Mouse (Mus musculus): Measurements from ENCODE around the gene Fry. TPM values are rescaled to one million over a fixed set of nuclear protein-coding genes. Genes with fewer than 3 reads are reported as not detected.

The Fry gene
- polyA plus RNA-seq, 1 experiment from 2014 or later: 3.2 TPM

GRCm38 (mm10) chr5:150388623-150389022 is 270.2 kb downstream of the Fry start:
- Histone ChIP-seq H3K9ac (replicated peaks) (no peak overlapping the region), H3K27me3 (ENCODE audit: insufficient read depth, low read length) (no peaks in the 10 kb centered on the region), H3K4me1 (ENCODE audit: insufficient read depth) (no peaks in the 10 kb centered on the region), H3K27ac (ENCODE audit: low read depth) (no peak overlapping the region), H3K4me3 (ENCODE audit: low read depth, low read length) (no peak overlapping the region), H3K4me2 (ENCODE audit: low read depth, low read length) (no peak overlapping the region), H3K36me3 (replicated peaks; ENCODE audit: insufficient read depth, low read length) (peaks cover 9% of the 10 kb centered on the region), H3K9me3 (ENCODE audit: low read length) (0 out of 2 replicates have a peak, but pooled peaks cover under 1% of the 10 kb centered on the region)
- TF ChIP-seq EP300 (IDR thresholded peaks at IDR 0.05; ENCODE audit: low read depth) (no peak), CTCF (IDR thresholded peaks at IDR 0.05; ENCODE audit: low read depth) (no peak)
- no peak for DNase-seq
- no peak for ATAC-seq
- WGBS (ENCODE audit: insufficient replicate concordance): 80% methylated on average over 12 of the region's 12 CpGs

DNA sequence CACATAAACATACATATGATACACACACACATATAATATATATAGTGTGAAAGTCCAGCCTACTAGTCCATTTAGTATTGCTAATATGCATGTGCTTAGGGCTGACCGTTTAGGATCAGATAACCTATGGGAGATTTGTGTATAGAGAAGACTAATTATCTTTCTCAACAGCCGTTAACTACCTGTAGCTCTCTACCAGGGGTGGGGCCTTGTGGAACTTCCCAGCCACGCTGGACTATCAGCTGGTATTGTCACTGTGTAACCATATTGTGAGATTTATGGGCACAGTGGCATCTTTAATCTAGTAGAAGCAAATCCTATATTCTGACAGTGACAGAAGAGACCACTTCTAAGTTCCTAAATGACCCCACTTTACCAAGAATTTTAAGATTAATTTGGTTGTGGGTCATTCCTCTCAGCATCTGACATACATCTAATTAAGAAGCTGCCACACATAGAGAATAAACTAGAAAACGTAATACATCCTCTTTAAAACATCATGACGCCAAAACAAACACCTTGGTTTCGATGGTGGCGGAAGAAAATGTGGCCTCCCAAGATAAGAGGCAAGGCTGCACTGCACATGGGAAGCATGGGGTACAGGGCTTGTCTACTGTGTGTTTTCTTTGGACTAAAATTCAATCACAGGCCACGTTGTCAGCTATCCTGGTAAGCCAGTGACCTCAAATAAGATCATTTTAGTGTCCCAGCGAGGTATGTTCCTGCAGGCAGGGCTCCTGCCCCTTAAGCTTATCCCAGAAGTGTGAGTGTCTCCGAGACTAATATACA is 271.3 kb downstream of the Fry start:
- WGBS (ENCODE audit: insufficient replicate concordance): 41% methylated on average over 10 of the region's 10 CpGs
- Histone ChIP-seq H3K4me3 (ENCODE audit: low read depth, low read length) (no peak overlapping the region), H3K9ac (replicated peaks) (no peak overlapping the region), H3K27ac (ENCODE audit: low read depth) (0 out of 2 replicates have a peak overlapping the region, but pooled peaks have one; percentile 22), H3K4me2 (ENCODE audit: low read depth, low read length) (peak overlapping the region; percentile 18), H3K27me3 (ENCODE audit: insufficient read depth, low read length) (no peaks in the 10 kb centered on the region), H3K36me3 (replicated peaks; ENCODE audit: insufficient read depth, low read length) (peaks cover 16% of the 10 kb centered on the region), H3K9me3 (ENCODE audit: low read length) (peaks cover 8% of the 10 kb centered on the region), H3K4me1 (ENCODE audit: insufficient read depth) (no peaks in the 10 kb centered on the region)
- TF ChIP-seq EP300 (IDR thresholded peaks at IDR 0.05; ENCODE audit: low read depth) (0 out of 2 replicates have a peak, but pooled peaks have one; percentile 25), CTCF (IDR thresholded peaks at IDR 0.05; ENCODE audit: low read depth) (no peak)
- DNase-seq: no peak
- ATAC-seq: peak; percentile 93

DNA sequence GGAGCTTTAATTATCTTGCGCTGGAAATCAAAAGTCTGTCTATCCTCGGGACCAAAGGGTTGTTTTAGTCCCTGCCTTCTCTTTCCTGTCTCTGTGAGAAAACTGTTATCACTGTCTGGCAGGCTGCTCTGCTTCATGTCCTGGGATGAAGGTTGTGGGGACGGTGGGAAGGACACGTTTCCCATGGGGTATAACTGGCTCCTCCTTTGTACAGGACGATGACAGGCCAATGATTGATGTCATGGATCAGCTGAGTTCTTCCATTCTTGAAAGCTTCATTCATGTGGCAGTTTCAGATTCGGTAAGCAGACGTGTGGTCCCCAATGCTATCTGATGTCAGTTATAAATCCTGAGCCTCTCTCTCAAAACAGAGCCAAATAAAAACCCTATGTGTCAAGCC is 272.0 kb downstream of the Fry start:
- no peaks in the 10 kb centered on the region for H3K4me1 ChIP-seq (ENCODE audit: insufficient read depth)

GRCm38 (mm10) chr5:150394645-150395044 is 276.2 kb downstream of the Fry start:
- H3K4me2 ChIP-seq (ENCODE audit: low read depth, low read length): no peak overlapping the region
- H3K36me3 ChIP-seq (replicated peaks; ENCODE audit: insufficient read depth, low read length): peaks cover 16% of the 10 kb centered on the region
- no peak overlapping the region for H3K9ac ChIP-seq (replicated peaks)
- H3K4me3 ChIP-seq (ENCODE audit: low read depth, low read length): no peak overlapping the region
- 97% methylated on average over 6 of the region's 6 CpGs for WGBS (ENCODE audit: insufficient replicate concordance)
- ATAC-seq: no peak
- no peaks in the 10 kb centered on the region for H3K27me3 ChIP-seq (ENCODE audit: insufficient read depth, low read length)
- no peak for TF ChIP-seq EP300 (IDR thresholded peaks at IDR 0.05; ENCODE audit: low read depth)
- peak; percentile 46 for TF ChIP-seq CTCF (IDR thresholded peaks at IDR 0.05; ENCODE audit: low read depth)
- H3K27ac ChIP-seq (ENCODE audit: low read depth): no peak overlapping the region
- peaks cover 9% of the 10 kb centered on the region for H3K9me3 ChIP-seq (ENCODE audit: low read length)
- DNase-seq: no peak
- H3K4me1 ChIP-seq (ENCODE audit: insufficient read depth): no peaks in the 10 kb centered on the region

More for the DNA sequence above, 272.0 kb downstream of the Fry start:
- 37% methylated on average over 7 of the region's 7 CpGs for WGBS (ENCODE audit: insufficient replicate concordance)
- Histone ChIP-seq H3K4me2 (ENCODE audit: low read depth, low read length) (peak overlapping the region; percentile 18), H3K4me3 (ENCODE audit: low read depth, low read length) (no peak overlapping the region), H3K9ac (replicated peaks) (no peak overlapping the region), H3K27me3 (ENCODE audit: insufficient read depth, low read length) (no peaks in the 10 kb centered on the region), H3K36me3 (replicated peaks; ENCODE audit: insufficient read depth, low read length) (peaks cover 20% of the 10 kb centered on the region), H3K27ac (ENCODE audit: low read depth) (0 out of 2 replicates have a peak overlapping the region, but pooled peaks have one; percentile 22), H3K9me3 (ENCODE audit: low read length) (peaks cover 9% of the 10 kb centered on the region)
- TF ChIP-seq CTCF (IDR thresholded peaks at IDR 0.05; ENCODE audit: low read depth) (no peak), EP300 (IDR thresholded peaks at IDR 0.05; ENCODE audit: low read depth) (no peak)
- DNase-seq (no peak), ATAC-seq (peak; percentile 82)

DNA sequence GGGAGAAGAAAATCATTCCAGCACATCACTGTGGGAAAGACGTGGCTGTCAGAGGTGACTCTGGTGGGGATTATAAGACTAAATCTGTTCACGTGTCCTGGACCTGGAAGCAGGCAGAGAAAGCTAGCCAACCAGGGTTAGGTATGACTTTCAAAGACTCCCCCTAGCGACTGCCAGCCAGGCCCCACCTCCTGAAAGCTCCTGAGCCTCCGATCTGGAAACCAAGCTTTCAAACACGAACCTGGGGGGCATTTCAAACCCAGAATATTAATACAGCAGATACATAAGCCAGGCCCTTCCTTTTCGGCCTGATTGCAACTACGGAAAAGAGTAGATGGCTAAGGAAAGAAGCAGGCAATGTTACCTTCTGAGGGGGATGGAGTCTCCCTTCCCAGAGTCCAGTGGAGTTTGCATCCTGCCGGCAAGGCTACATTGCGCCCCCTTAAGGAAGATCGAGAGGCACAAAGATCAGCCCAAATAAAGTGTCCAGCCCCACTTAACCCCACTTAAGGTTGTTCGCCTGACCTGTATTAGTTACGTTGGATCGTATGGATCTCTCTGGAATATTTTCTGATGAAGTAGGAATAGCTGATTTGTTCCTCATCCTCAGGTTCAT is 284.5 kb downstream of the Fry start:
- TF ChIP-seq CTCF (IDR thresholded peaks at IDR 0.05; ENCODE audit: low read depth) (peak; percentile 14; the same call in 1 of the 2 replicates), EP300 (IDR thresholded peaks at IDR 0.05; ENCODE audit: low read depth) (no peak)
- H3K4me2 ChIP-seq (ENCODE audit: low read depth, low read length): no peak overlapping the region

DNA sequence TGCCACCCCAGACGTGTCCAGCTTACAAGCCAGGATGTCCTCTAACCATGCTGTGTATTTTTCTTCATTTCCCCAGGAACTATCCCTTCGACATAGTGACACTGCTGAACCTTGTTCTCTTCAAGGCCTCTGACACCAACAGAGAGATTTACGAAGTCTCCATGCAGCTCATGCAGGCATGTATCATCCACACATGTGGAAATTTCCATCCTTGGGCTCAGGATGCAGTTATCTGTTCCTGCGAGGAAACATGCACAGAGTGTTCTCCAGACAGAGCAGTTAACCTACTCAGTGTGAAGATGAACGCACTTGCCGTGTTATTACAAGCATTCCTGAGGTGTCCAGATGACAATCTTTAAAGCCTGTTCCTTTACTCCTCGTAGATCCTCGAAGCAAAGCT is 286.4 kb downstream of the Fry start:
- no peaks in the 10 kb centered on the region for H3K9me3 ChIP-seq (ENCODE audit: low read length)
- DNase-seq (no peak), ATAC-seq (no peak)
- no peak overlapping the region for H3K4me2 ChIP-seq (ENCODE audit: low read depth, low read length)
- no peak overlapping the region for H3K4me3 ChIP-seq (ENCODE audit: low read depth, low read length)
- TF ChIP-seq CTCF (IDR thresholded peaks at IDR 0.05; ENCODE audit: low read depth) (no peak), EP300 (IDR thresholded peaks at IDR 0.05; ENCODE audit: low read depth) (no peak)
- H3K4me1 ChIP-seq (ENCODE audit: insufficient read depth): no peaks in the 10 kb centered on the region
- H3K9ac ChIP-seq (replicated peaks): no peak overlapping the region
- H3K27me3 ChIP-seq (ENCODE audit: insufficient read depth, low read length): no peaks in the 10 kb centered on the region
- no peak overlapping the region for H3K27ac ChIP-seq (ENCODE audit: low read depth)
- peaks cover 12% of the 10 kb centered on the region for H3K36me3 ChIP-seq (replicated peaks; ENCODE audit: insufficient read depth, low read length)
- WGBS (ENCODE audit: insufficient replicate concordance): 78% methylated on average over 8 of the region's 8 CpGs

More for the DNA sequence above, 284.5 kb downstream of the Fry start:
- ATAC-seq (no peak), DNase-seq (no peak)
- H3K27me3 ChIP-seq (ENCODE audit: insufficient read depth, low read length): no peaks in the 10 kb centered on the region
- 55% methylated on average over 13 of the region's 13 CpGs for WGBS (ENCODE audit: insufficient replicate concordance)
- no peaks in the 10 kb centered on the region for H3K4me1 ChIP-seq (ENCODE audit: insufficient read depth)
- no peak overlapping the region for H3K4me3 ChIP-seq (ENCODE audit: low read depth, low read length)
- H3K27ac ChIP-seq (ENCODE audit: low read depth): no peak overlapping the region
- peaks cover 17% of the 10 kb centered on the region for H3K36me3 ChIP-seq (replicated peaks; ENCODE audit: insufficient read depth, low read length)
- no peak overlapping the region for H3K9ac ChIP-seq (replicated peaks)
- H3K9me3 ChIP-seq (ENCODE audit: low read length): no peaks in the 10 kb centered on the region
